Mouse (Mus musculus): ENCODE results near the gene C130050O18Rik.
A peak's percentile ranks its signal among the peaks of the same experiment; 100 is the strongest.

Gene C130050O18Rik

GRCm38 (mm10) chr5:139397359-139397916 is 7.6 kb upstream of the C130050O18Rik start:
- DNase-seq (ENCODE audit: low spot score) = no peak

GRCm38 (mm10) chr5:139397959-139398753 is 6.9 kb upstream of the C130050O18Rik start:
- DNase-seq (ENCODE audit: low spot score) = peak; percentile 84

- no peak for DNase-seq (ENCODE audit: low spot score)
Observed at GRCm38 (mm10) chr5:139398786-139399185, 6.3 kb upstream of the C130050O18Rik start.

DNA sequence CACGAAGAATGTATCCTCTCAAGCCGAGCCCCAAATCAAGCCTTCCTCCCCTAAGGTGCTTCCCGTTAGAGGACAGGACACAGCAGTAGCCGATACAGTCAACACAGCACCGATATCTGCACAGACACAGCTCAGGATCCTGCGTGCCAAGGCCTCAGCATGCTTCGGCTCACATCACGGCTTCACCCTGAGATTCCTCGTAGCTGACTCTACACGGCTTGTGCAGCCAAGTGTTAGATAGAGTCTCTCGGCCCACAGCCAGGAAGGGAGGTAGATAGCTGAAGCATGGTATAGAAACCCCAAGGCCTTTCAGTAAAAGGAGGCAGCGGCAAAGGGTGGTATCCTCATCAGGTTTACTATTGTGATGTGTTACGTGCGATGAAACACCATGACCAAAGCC is 5.1 kb upstream of the C130050O18Rik start:
- DNase-seq (ENCODE audit: low spot score) = no peak

GRCm38 (mm10) chr5:139402106-139402505 is 3.0 kb upstream of the C130050O18Rik start:
- no peak for DNase-seq (ENCODE audit: low spot score)

- DNase-seq (ENCODE audit: low spot score) = no peak
Observed at GRCm38 (mm10) chr5:139403692-139404260, 1.3 kb upstream of the C130050O18Rik start.

GRCm38 (mm10) chr5:139405478-139405877 is 398 bp downstream of the C130050O18Rik start:
- DNase-seq (ENCODE audit: low spot score) = no peak

DNA sequence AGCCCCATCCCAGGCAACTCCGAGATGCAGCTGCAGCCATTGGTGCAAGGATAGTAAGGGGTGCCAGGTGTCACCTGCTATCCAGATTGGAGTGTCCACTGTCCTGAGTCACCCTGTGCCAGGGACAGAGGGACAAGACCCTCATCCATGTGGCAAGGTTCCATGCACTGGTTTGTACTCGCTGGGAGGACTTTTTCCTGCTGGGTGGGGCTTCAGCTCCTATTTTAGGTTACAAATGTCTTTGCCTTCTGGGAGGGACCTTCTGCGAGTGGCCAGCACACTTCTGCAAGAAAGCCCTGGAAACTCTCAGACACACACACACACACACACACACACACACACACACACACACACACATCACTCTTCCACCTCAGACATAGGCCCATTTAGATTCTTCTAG is 873 bp downstream of the C130050O18Rik start:
- no peak for DNase-seq (ENCODE audit: low spot score)

DNA sequence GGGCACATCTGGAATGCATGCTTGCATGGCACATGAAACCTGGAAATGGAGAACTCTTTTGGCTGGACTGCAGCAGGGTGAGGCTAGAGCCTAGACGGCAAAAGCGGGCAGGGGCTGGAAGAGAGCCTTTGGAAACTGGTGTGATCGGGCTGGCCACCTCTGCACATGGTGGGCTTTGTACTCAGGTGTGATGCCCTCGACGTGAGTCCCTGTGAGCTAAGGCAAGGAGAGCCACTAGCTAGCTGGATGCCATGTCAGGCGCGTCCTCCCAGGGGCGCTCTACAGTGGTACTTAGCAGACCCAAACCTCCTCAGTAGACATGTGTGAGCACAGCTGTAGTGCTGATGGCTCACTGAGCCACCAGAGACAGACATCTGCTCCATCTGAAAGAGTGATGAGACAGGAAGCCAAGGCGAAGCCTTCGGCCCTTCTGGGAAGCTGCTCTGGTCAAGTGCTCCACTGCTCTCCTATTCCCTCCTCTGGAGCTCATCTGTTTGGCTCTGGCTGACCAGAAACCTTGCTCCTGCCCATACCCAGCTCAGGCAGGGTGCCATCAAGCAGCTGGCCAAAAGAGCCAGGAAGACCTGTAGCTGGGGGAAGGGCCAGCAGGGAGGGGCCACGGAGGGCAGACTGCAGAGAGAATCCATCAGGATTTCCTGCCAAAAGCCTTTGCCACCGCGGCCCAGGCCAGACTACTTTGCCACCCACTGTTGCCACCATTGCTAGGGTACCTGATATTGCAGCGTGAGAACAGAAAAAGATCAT is 2.2 kb downstream of the C130050O18Rik start:
- no peak for DNase-seq (ENCODE audit: low spot score)

DNA sequence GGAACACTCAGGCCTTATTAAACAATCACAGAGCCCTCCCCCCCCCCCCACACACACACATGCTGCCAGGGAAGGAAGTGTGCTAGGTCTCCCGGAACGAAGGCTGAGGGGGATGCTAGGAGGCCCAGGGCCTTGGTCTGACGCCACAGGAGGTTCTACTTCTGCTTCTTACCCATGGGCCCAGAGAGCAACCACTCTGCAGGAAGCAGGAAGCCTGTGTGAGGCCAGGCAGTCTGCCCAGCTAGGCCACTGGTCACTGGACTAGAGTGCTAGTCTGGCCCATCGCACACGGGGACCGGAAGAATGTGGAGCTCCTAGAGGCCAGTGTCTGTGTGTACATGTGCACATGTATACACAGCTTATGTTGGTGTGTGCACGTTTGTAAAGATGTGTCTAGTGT is 3.4 kb downstream of the C130050O18Rik start:
- no peak for DNase-seq (ENCODE audit: low spot score)

GRCm38 (mm10) chr5:139409412-139409811 is 4.3 kb downstream of the C130050O18Rik start:
- no peak for DNase-seq (ENCODE audit: low spot score)

GRCm38 (mm10) chr5:139410056-139410455 is 5.0 kb downstream of the C130050O18Rik start:
- no peak for DNase-seq (ENCODE audit: low spot score)

GRCm38 (mm10) chr5:139411117-139411516 is 6.0 kb downstream of the C130050O18Rik start:
- DNase-seq (ENCODE audit: low spot score) = no peak

DNA sequence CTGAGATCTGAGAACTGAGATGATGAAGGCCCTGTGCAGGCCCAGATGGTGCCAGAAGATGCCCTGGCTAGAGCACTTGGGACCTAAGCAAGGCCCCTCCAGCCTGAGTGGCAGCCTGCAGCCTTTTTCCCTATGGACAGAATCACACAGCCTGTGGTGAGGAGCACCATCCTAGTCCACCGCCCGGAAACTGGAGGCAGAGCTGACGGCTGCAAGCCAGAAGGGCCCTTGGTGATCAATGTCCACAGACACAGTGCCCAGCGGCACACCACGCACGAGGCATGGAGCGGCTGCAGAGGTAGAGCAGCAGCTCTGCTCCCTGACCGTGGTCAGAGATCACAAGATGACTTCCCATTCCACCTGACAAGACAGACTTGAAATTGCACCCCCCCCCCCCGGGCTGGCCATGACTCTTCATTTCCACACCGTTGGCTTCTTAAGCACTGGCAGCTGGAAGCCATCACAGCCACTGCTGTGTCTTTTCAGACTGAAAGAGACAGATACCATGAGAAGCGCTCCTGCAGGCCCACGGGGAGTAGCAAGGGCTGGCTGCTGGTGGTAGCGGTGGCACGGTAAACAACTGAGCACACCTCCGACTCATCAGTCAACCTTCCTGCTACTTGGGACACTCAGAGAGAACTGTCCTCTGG is 6.7 kb downstream of the C130050O18Rik start:
- DNase-seq (ENCODE audit: low spot score) = no peak

GRCm38 (mm10) chr5:139413545-139413944 is 8.5 kb downstream of the C130050O18Rik start:
- no peak for DNase-seq (ENCODE audit: low spot score)

DNA sequence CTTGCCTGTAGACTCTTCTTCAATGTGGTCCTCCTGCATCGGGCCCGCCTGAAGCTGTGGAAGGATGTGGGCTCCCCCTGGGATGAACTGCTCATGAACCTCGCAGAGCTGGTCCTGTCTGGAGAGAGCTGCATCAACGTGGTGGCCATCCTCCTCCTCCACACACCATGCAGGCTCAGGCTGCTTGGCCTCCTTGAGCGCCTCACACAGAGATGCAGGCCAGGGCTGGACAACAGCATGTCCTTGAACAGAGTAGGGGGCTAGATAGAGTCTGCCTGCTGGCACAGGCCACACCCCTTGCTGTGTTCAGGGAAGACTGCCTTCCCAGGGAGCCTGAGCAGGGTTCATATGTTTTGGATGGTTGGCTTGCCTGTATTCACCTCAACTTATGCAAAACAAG is 9.9 kb downstream of the C130050O18Rik start:
- DNase-seq (ENCODE audit: low spot score) = no peak

GRCm38 (mm10) chr5:139416942-139417341 is 11.9 kb downstream of the C130050O18Rik start:
- no peak for DNase-seq (ENCODE audit: low spot score)

DNA sequence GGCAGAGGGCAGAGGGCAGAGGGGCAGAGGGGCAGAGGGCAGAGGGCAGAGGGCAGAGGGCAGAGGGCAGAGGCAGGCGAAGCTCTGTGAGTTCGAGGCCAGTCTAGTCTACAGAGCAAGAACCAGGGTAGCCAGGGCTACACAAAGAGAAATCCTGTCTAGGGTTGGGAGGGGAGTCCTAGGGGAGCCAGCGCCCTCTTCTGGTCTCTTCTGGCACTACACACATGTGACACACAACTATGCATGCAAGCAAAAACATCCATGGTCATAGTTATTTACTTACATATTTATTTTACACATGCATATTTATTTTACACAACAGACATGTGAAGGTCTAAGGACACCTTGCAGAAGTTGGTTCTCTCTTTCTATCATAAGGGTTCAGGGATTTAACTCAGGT is 12.4 kb downstream of the C130050O18Rik start:
- no peak for DNase-seq (ENCODE audit: low spot score)

DNA sequence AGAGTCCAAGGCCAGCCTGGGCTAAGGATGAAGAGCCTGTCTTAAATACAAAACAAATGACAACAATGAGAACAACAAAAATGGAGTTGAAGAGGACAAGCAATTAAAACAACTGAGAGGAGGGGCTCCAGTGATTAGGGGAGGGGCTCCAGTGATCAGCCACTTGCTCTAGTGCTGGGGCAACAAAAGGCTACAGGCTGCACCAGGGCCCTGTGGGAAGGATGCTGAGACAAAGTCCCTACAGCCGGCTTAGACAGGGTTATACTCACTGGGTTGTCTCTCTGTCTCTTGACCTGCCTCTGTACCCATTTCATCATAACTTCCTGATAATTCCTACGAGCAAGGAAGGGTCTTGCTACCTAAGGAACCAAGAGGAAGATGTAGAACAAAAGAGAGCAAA is 13.0 kb downstream of the C130050O18Rik start:
- DNase-seq (ENCODE audit: low spot score) = no peak

GRCm38 (mm10) chr5:139418633-139419032 is 13.6 kb downstream of the C130050O18Rik start:
- DNase-seq (ENCODE audit: low spot score) = peak; percentile 36

DNA sequence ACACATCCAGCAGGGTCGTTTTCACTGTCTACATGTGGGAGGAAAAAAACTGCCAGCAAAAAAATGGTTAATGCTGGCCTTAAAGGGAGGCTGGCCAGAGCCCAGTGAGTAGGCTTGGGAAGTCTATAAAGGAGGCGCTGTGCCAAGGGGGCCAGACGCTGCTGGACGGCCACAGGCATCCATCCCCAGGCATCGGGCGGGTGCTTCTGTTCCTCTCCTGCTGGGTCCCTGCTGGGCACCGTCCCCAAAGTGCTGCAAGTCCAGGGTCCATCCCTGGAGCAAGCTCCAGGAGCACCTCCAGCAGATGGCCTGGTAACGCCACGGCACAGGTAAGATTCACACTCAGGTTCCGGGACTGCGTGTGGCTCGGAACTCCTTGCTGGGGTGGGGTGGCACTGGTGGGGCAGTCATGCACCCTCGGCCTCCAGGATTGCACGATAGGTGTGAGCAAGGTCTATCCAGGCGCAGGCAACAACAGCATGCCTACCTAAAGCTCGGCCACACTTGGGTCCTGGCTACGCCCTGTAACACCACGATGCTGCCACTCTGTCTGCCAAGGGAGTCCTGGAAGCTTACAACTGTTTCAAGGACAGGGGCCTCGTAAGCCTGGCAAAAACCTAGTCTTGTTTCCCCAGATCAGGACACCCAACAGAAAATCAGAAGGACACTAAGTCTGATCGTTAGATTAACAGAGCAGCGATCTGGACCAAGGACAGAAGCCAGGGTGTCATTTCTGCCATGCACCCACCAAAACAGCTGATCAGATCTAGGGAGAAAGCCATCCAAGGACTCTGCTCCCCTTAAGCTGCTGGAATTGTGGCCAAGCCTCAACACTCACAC is 18.2 kb downstream of the C130050O18Rik start, which contains the start of gene Gper1:
Gene Gper1 (plus strand): TSS at position 126 of the 840 bp plus-strand sequence.
- DNase-seq (ENCODE audit: low spot score) = no peak

Data from embryo, embryonic 10 days (tissue).